Mouse (Mus musculus) kidney, embryonic 14.5 days (tissue): ENCODE results near the gene Zfp978. TPM values are rescaled to one million over a fixed set of nuclear protein-coding genes. Genes with fewer than 3 reads are reported as not detected.
"Not testable (repeated sequence)": the region's sequence is repeated elsewhere in the genome, so short reads cannot be mapped to it uniquely, and the experiment has no call there.

ENCODE experiments used
- ATAC-seq: fragments of 200-750 bp; cut with Nextera tagmentation; 2 replicates; pipeline ENCODE4 v1.8.0; 2017; ENCODE audit warnings: moderate number of reproducible peaks, mild to moderate bottlenecking, moderate TSS enrichment, moderate library complexity; ENCODE audit not compliant: low FRiP score, low TSS enrichment
- H3K27ac ChIP-seq: fragments of 300-500 bp; sonication (generic); 2 replicates; pipeline ENCODE4 v1.5.1; 2014; ENCODE audit warnings: low read depth, mild to moderate bottlenecking, low read length, moderate library complexity, mixed read lengths
- H3K27me3 ChIP-seq: fragments of 300-500 bp; sonication (generic); 2 replicates; pipeline ENCODE4 v1.6.1; 2014; ENCODE audit warnings: mild to moderate bottlenecking, low read length; ENCODE audit not compliant: control insufficient read depth, insufficient read depth
- H3K36me3 ChIP-seq: fragments of 300-500 bp; sonication (generic); 2 replicates; pipeline ENCODE4 v1.6.1; 2014; ENCODE audit warnings: low read length, mixed read lengths; ENCODE audit not compliant: control insufficient read depth, insufficient read depth
- H3K4me1 ChIP-seq: fragments of 300-500 bp; sonication (generic); 2 replicates; pipeline ENCODE4 v1.6.1; 2014; ENCODE audit warnings: low read length, mixed read lengths; ENCODE audit not compliant: control insufficient read depth, insufficient read depth
- H3K4me2 ChIP-seq: fragments of 300-500 bp; sonication (generic); replicated peaks from 2 replicates; pipeline ENCODE4 v1.6.1; 2014; ENCODE audit warnings: low read depth, mild to moderate bottlenecking, low read length
- H3K4me3 ChIP-seq: fragments of 300-500 bp; sonication (generic); 2 replicates; pipeline ENCODE4 v1.5.1; 2014; ENCODE audit warnings: mild to moderate bottlenecking, low read length
- H3K9ac ChIP-seq: fragments of 300-500 bp; sonication (generic); 2 replicates; pipeline ENCODE4 v1.6.1; 2014; ENCODE audit warnings: low read depth, mild to moderate bottlenecking, low read length, moderate library complexity
- H3K9me3 ChIP-seq: fragments of 300-500 bp; sonication (generic); 2 replicates; pipeline ENCODE4 v1.6.1; 2016; ENCODE audit warnings: low read length; ENCODE audit not compliant: control insufficient read depth
- WGBS: fragments of 180-500 bp; shearing (Covaris S2); extraction: QIAGEN DNeasy Blood & Tissue Kit; methylation state at CpG from one replicate; pipeline ENCODE4 v1.1.7; 2014; 5-methylcytosine and 5-hydroxymethylcytosine counted together
- polyA plus RNA-seq: library from polyadenylated mRNA; unstranded; fragments of >200 nt; fragmentation: Nextera tagmentation; extraction: Ambion mirVana; gene quantifications from 2 replicates; pipeline ENCODE4 v1.2.1, GENCODE M21; 2014

Zfp978 gene
- polyA plus RNA-seq, 1 experiment from 2014 or later, result 0.27 TPM

- not testable (repeated sequence) for H3K4me2 ChIP-seq, H3K27me3 ChIP-seq, H3K4me1 ChIP-seq, H3K36me3 ChIP-seq, H3K9ac ChIP-seq, H3K4me3 ChIP-seq, H3K27ac ChIP-seq, ATAC-seq
- 65% methylated on average over 3 of the region's 3 CpGs for WGBS
- peaks cover 59% of the 10 kb centered on the region for H3K9me3 ChIP-seq
These were observed 20.9 kb upstream of the Zfp978 start for GRCm38 (mm10) chr4:147340236-147340635.

DNA sequence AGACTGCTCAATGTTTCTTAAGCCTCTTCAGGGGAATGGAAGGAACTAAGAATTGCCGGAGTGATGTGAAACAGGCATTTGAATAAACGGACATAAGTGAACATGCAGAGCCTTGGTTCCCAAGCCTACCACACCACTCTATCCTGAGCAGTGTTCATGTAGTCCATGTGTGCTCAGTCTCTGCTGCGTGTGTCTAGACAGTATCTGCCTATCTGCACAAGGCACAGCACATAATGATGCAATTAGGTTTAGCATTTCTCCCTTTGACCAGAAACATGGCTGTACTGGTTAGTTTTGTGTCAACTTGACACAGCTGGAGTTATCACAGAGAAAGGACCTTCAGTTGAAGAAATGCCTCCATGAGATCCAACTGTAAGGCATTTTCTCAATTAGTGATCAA, 20.2 kb upstream of the Zfp978 start:
- ATAC-seq, H3K27ac ChIP-seq, H3K36me3 ChIP-seq, H3K4me2 ChIP-seq, H3K27me3 ChIP-seq, H3K9ac ChIP-seq, H3K4me3 ChIP-seq, H3K4me1 ChIP-seq: not testable (repeated sequence)
- 91% methylated on average over 3 of the region's 3 CpGs for WGBS
- H3K9me3 ChIP-seq, result peaks cover 53% of the 10 kb centered on the region

DNA sequence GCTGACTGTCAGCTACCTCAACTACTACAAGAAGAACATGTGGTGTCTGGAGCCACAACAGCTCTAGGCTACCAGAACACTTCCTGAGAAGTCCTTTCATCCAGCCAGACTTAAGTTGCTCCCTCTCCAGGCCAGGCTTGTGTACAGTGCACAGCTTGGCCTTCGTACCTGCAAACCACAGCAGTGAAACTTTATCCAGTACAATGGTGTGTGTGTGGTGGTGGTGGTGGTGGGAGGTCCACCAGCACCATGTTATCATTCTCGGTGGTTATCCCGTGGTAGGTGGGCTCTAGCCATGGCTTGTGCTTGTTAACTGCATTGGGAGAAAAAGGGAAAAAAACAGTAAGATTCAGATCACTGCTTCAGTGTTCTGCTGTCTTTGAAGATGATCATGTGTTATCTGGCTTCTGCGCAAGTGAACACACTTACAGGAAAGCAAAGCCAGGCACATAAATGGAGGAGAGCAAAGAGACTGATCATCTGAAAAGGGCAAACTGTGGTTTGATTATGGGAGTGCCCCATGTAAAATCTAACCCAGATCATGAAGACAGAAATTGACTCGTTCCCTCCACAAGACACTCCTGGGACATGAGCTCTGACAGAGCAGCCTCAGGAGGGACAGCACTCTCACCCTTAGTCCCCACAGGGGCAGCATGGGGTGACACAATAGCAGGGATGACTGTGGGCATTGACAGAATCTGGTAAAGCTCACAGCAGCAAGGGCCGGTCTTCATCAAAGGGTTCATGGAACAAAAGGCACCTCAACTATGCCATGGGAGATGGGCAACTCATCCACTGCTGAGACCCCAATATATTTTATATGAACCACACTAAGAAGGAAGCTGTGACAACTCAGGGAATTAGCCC, 17.8 kb upstream of the Zfp978 start:
- WGBS, result 84% methylated on average over 6 of the region's 6 CpGs
- not testable (repeated sequence) for H3K4me3 ChIP-seq, H3K4me1 ChIP-seq, H3K27ac ChIP-seq, H3K4me2 ChIP-seq, H3K9ac ChIP-seq, H3K36me3 ChIP-seq, H3K27me3 ChIP-seq
- ATAC-seq, result peak; percentile 86
- peaks cover 38% of the 10 kb centered on the region for H3K9me3 ChIP-seq

GRCm38 (mm10) chr4:147345061-147345554, 16.0 kb upstream of the Zfp978 start:
- 85% methylated on average over 2 of the region's 2 CpGs for WGBS
- H3K9ac ChIP-seq, H3K36me3 ChIP-seq, H3K4me1 ChIP-seq, H3K4me3 ChIP-seq, H3K4me2 ChIP-seq, ATAC-seq, H3K27me3 ChIP-seq, H3K27ac ChIP-seq: not testable (repeated sequence)
- H3K9me3 ChIP-seq, result peaks cover 42% of the 10 kb centered on the region

DNA sequence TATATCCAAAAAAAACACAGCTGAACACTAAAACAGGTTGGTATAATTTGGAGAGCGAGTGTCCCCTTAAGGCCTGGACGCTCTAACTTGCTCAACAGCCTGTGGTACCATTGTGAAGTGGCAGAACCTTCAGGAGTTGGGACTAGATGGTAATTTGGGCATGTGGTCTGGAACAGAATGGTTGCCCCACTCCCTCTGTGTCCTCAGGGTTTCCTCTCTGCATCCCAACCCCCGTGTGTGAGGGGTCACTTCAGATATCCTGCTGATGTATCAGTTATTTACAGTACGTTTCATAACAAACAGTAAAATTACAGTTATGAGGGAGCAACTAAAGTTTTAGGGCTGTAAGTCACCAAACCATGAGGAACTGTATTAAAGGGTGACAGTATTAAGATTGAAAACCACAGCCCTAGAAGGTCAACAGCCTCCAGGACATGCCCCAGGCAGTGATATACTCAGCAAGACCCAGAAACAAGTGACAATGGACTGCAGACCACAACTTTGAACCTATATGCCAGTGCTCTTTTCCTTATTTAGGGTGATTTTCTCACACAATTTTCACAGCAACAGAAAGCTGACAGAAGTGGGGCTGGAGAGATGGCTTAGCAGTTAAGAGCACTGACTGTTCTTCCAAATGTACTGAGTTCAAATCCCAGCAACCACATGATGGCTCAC, 14.6 kb upstream of the Zfp978 start:
- peaks cover 49% of the 10 kb centered on the region for H3K9me3 ChIP-seq
- not testable (repeated sequence) for H3K4me1 ChIP-seq, H3K27ac ChIP-seq, H3K4me2 ChIP-seq, H3K36me3 ChIP-seq, H3K4me3 ChIP-seq, H3K27me3 ChIP-seq, H3K9ac ChIP-seq, ATAC-seq
- 74% methylated on average over 4 of the region's 4 CpGs for WGBS

DNA sequence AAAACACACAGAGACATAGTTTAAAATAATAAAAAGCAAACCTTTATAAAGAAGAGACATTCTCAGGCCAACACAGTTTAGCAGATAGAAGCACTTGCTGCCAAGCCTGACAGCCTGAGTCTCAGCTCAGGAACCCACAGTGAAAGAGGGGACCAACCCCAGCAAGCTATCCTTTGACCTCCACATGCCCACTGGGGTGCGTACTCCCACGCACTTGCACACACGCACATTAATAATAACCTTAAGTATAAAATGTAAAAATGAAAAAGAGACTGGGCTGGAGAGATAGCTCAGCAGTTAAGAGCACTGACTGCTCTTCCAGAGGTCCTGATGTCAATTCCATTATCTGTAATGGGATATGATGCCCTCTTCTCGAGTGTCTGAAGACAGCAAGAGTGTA, 13.8 kb upstream of the Zfp978 start:
- H3K27ac ChIP-seq, H3K4me1 ChIP-seq, H3K4me3 ChIP-seq, H3K9ac ChIP-seq, ATAC-seq, H3K27me3 ChIP-seq, H3K4me2 ChIP-seq, H3K36me3 ChIP-seq: not testable (repeated sequence)
- 57% methylated on average over 4 of the region's 4 CpGs for WGBS
- peaks cover 49% of the 10 kb centered on the region for H3K9me3 ChIP-seq

- not testable (repeated sequence) for H3K27ac ChIP-seq, H3K4me1 ChIP-seq, H3K9ac ChIP-seq, H3K4me2 ChIP-seq, H3K4me3 ChIP-seq, H3K27me3 ChIP-seq, H3K36me3 ChIP-seq, ATAC-seq
- WGBS, result 75% methylated on average over 1 of the region's 3 CpGs
- peaks cover 49% of the 10 kb centered on the region for H3K9me3 ChIP-seq
These were observed 13.2 kb upstream of the Zfp978 start for GRCm38 (mm10) chr4:147347880-147348279.

DNA sequence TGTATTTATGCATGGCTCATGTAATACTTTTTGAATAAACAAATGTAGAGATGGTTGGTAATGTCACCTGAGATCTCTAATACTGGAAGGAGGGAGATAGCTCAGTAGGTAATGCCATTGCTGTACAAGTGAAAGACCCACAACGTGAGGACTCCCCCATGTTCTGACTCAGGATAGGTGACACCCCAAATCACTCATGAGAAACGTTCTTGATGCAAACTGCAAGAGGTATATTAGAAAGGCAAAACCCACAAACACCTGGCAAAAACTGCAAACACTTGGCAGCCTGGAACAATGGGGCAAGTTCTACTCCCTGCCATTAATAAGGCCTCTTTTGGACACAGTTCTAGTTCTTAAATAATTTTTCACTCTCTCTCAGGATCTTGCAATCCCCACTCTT, 12.7 kb upstream of the Zfp978 start:
- peaks cover 44% of the 10 kb centered on the region for H3K9me3 ChIP-seq
- H3K27me3 ChIP-seq, H3K4me2 ChIP-seq: not testable (repeated sequence)

More for the DNA sequence above, 12.7 kb upstream of the Zfp978 start:
- H3K4me1 ChIP-seq, H3K9ac ChIP-seq, H3K36me3 ChIP-seq, H3K4me3 ChIP-seq, H3K27ac ChIP-seq, ATAC-seq: not testable (repeated sequence)
- WGBS, result 76% methylated on average over 2 of the region's 2 CpGs
